Mouse (Mus musculus) neural tube, embryonic 13.5 days (tissue): ENCODE data around the gene Eloa. TPM values are rescaled to one million over a fixed set of nuclear protein-coding genes. Genes with fewer than 3 reads are reported as not detected.

ENCODE experiments used
- ATAC-seq: fragments of 200-750 bp; cut with Nextera tagmentation; 2 replicates; pipeline ENCODE4 v1.8.0; 2017; ENCODE audit warnings: low read depth, mild to moderate bottlenecking, moderate TSS enrichment, moderate library complexity
- H3K27ac ChIP-seq: fragments of 300-500 bp; sonication (generic); replicated peaks from 2 replicates; pipeline ENCODE4 v1.5.1; 2015; ENCODE audit warnings: moderate library complexity, mild to moderate bottlenecking, inconsistent platforms
- H3K27me3 ChIP-seq: fragments of 300-500 bp; sonication (generic); 2 replicates; pipeline ENCODE4 v1.6.1; 2015; ENCODE audit warnings: mild to moderate bottlenecking, inconsistent platforms
- H3K36me3 ChIP-seq: fragments of 300-500 bp; sonication (generic); 2 replicates; pipeline ENCODE4 v1.6.1; 2015; ENCODE audit warnings: mild to moderate bottlenecking, inconsistent platforms
- H3K4me1 ChIP-seq: fragments of 300-500 bp; sonication (generic); replicated peaks from 2 replicates; pipeline ENCODE4 v1.6.1; 2015; ENCODE audit warnings: inconsistent platforms
- H3K4me2 ChIP-seq: fragments of 300-500 bp; sonication (generic); 2 replicates; pipeline ENCODE4 v1.6.1; 2015; ENCODE audit warnings: inconsistent platforms, mild to moderate bottlenecking, moderate library complexity
- H3K4me3 ChIP-seq: fragments of 300-500 bp; sonication (generic); 2 replicates; pipeline ENCODE4 v1.5.1; 2015; ENCODE audit warnings: mild to moderate bottlenecking, inconsistent platforms
- H3K9ac ChIP-seq: fragments of 300-500 bp; sonication (generic); 2 replicates; pipeline ENCODE4 v1.6.1; 2015; ENCODE audit warnings: moderate library complexity, mild to moderate bottlenecking, inconsistent platforms
- H3K9me3 ChIP-seq: fragments of 300-500 bp; sonication (generic); 2 replicates; pipeline ENCODE4 v1.6.1; 2016; ENCODE audit warnings: inconsistent platforms
- WGBS: fragments of 180-500 bp; shearing (Covaris S2); methylation state at CpG from one replicate; pipeline ENCODE4 v1.1.7; 2015; 5-methylcytosine and 5-hydroxymethylcytosine counted together
- polyA plus RNA-seq: library from polyadenylated mRNA; unstranded; fragments of >200 nt; fragmentation: Nextera tagmentation; extraction: Ambion mirVana; gene quantifications from 2 replicates; pipeline ENCODE4 v1.2.1, GENCODE M21; 2015

Eloa gene
- polyA plus RNA-seq, 1 experiment from 2014 or later = 26.4 TPM

DNA sequence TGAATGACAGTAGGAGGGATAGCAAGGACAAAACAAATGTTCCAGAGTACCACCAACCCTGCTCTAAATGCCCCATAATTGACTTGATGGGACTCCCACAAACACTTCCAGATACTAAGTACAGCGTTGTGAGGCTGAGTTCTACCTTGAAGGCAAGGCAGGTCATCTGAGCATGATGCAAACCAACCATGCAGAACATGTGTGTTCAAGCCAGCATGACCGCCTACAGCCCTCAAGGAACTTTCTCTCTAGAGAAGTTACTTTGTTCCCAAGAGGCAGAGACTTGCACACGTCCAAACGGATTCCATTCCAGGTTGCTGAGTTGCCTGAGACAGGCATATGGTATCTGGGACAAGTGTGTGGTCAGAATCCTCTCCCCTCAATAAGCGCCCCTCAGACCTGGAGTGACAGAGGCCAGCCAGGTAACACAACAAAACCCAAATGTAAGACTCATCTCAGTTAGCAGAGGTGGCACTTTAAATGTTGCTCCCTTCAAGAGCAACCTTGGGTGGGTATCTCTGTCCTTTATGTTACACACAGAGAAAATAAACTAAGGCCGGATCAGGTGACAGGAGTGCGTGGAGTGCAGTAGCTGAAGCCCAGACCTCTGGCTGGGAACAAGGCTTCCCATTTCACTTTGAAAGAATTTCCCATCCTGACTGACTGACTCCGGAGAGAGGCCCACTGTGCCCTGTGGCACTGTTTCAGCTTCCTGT is 6.0 kb upstream of the Eloa start:
- H3K9me3 ChIP-seq = no peaks in the 10 kb centered on the region
- ATAC-seq = no peak

DNA sequence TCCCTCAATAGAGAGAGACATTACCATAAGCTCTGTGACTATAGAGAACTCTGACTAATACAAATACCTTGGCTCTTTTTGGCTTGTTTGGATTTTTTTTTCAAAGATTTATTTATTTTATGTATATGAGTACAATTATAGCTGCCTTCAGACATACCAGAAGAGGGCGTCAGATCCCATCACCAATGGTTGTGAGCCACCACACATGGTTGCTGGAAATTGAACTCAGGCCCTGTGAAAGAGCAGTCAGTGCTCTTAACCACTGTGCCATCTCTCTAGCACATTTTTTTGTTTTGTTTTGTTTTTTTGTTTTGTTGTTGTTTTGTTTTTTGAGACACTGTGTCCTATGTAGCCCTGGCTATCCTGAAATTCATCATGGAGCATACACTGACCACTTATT is 3.8 kb upstream of the Eloa start:
- no peak overlapping the region for H3K9ac ChIP-seq

More for the DNA sequence above, 6.0 kb upstream of the Eloa start:
- H3K36me3 ChIP-seq = no peaks in the 10 kb centered on the region
- H3K4me1 ChIP-seq = peaks cover 13% of the 10 kb centered on the region
- WGBS = 86% methylated on average over 8 of the region's 8 CpGs
- no peak overlapping the region for H3K4me3 ChIP-seq
- no peak overlapping the region for H3K9ac ChIP-seq
- no peak overlapping the region for H3K27ac ChIP-seq
- no peak overlapping the region for H3K4me2 ChIP-seq
- H3K27me3 ChIP-seq = no peaks in the 10 kb centered on the region

DNA sequence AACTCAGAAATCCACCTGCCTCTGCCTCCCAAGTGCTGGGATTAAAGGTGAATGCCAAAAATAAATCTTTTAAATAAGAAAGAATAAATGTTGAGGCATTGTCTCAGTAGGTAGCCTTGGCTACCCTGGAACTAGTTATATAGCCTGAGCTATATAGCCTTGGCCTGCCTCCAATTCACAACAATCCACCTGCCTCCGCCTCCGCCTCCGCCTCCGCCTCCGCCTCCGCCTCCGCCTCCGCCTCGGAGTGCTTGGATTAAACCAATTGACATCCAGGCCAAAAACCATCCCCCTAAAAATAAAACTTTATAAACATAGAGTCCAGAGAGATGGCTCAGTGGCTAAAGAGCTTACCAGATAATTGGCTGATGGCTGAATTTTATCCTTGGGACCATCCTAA is 1.4 kb upstream of the Eloa start:
- no peak for ATAC-seq
- no peak overlapping the region for H3K4me2 ChIP-seq
- H3K4me3 ChIP-seq = no peak overlapping the region
- WGBS = 95% methylated on average over 9 of the region's 9 CpGs
- peaks cover 22% of the 10 kb centered on the region for H3K4me1 ChIP-seq
- no peak overlapping the region for H3K27ac ChIP-seq
- H3K27me3 ChIP-seq = no peaks in the 10 kb centered on the region
- H3K36me3 ChIP-seq = no peaks in the 10 kb centered on the region
- H3K9me3 ChIP-seq = no peaks in the 10 kb centered on the region
- no peak overlapping the region for H3K9ac ChIP-seq

More for the DNA sequence above, 3.8 kb upstream of the Eloa start:
- Histone ChIP-seq H3K27ac (no peak overlapping the region), H3K27me3 (no peaks in the 10 kb centered on the region), H3K4me2 (no peak overlapping the region), H3K4me1 (peaks cover 6% of the 10 kb centered on the region), H3K36me3 (no peaks in the 10 kb centered on the region), H3K9me3 (no peaks in the 10 kb centered on the region), H3K4me3 (no peak overlapping the region)
- 74% methylated on average over 1 of the region's 1 CpGs for WGBS
- ATAC-seq = no peak

DNA sequence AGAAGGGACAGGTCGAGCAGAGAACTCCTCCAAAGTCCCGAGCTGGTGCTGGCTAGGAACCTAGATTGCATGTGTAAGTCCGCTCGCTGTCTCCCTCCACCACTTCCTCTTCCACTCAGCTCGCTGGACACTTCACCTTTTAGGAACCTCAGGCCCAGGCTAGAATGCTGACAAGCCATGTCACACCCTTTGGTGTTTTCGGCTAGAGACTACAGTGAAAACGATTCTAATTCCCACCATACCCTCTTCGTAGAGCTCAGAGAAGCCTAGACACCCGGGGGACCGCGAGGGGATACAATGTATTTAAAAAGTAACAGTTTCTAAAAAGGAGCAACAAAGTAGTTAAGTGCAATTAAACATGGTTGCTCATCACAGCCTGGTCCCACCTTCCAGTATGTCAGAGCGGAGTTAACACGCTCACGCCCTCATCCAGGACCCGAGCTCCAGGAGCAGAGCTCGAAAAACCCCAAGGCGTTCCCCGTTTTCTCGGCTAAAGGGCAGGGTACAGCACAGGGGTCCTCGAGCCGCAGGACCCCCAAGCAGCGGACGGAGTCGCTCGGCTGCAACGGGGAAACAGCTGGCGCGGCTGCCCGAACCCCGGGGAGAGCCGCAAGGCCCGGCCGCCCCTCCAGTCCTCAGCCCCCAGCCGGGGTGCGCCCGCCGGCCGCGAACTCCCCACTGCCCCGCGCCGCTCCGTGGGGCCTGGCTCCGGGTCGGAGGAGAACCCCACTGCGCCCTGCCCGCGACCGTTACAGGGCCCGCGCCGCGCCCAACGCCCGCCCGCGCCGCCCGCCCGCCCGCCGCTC is 617 bp downstream of the Eloa start:
- ATAC-seq = peak; percentile 83
- under 1% methylated on average over 47 of the region's 62 CpGs for WGBS
- Histone ChIP-seq H3K36me3 (no peaks in the 10 kb centered on the region), H3K4me3 (peak overlapping the region; percentile 99), H3K27ac (peak overlapping the region; percentile 90), H3K4me1 (peaks cover 22% of the 10 kb centered on the region), H3K27me3 (no peaks in the 10 kb centered on the region), H3K4me2 (peak overlapping the region; percentile 80), H3K9me3 (no peaks in the 10 kb centered on the region), H3K9ac (peak overlapping the region; percentile 98)

DNA sequence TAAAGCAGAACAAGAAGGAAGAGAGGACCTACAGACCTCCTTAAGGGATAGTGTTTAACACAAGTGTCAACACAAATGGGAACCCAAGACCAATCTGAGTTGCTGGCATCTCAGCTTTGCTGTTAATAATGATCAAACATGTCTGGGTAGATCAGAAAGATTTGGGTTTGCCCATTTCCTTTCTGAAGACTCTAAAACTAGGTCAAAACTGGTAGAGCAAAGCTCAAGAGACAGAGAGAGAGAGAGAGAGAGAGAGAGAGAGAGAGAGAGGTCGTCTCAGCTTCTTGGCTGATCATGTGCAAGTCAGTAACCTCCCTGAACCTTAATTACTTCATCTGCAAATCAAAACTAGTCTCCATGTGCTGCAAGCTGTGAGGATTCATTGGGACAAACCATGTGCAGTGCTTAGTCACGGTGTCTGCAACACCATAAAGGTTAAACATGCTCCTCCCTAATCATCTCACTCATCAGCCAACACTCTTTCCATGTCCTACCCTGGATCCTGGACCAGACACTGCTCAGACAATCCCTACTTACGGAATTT is 5.4 kb downstream of the Eloa start:
- peaks cover 28% of the 10 kb centered on the region for H3K36me3 ChIP-seq
- no peak overlapping the region for H3K9ac ChIP-seq
- no peaks in the 10 kb centered on the region for H3K9me3 ChIP-seq
- 80% methylated on average over 3 of the region's 3 CpGs for WGBS
- no peaks in the 10 kb centered on the region for H3K27me3 ChIP-seq
- peaks cover 22% of the 10 kb centered on the region for H3K4me1 ChIP-seq
- no peak overlapping the region for H3K4me3 ChIP-seq
- no peak overlapping the region for H3K4me2 ChIP-seq
- ATAC-seq = no peak
- no peak overlapping the region for H3K27ac ChIP-seq

DNA sequence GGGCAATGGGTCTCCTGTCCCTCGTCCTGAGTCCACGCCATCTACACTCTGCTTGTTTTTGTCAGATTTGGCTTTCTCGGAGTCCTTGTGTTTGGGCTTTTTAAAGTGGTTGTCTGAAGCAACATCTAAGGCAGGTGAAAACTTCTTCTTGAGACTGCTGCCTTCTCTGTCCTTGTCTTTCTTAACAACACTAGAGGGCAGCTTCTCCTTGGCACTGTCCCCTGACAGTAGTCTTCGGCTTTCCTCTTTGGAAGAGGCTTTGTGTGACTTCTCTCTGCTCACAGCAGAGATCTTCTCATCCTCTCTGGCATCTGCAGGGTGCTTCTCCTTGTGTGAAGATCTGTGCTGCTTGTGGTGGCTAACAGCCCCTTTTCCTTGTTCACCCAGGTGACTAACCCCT is 11.0 kb downstream of the Eloa start:
- Histone ChIP-seq H3K27me3 (no peaks in the 10 kb centered on the region), H3K27ac (no peak overlapping the region), H3K4me1 (no peaks in the 10 kb centered on the region), H3K4me2 (no peak overlapping the region), H3K36me3 (peaks cover 80% of the 10 kb centered on the region), H3K4me3 (no peak overlapping the region), H3K9ac (no peak overlapping the region), H3K9me3 (no peaks in the 10 kb centered on the region)
- WGBS = 89% methylated on average over 4 of the region's 4 CpGs
- no peak for ATAC-seq

DNA sequence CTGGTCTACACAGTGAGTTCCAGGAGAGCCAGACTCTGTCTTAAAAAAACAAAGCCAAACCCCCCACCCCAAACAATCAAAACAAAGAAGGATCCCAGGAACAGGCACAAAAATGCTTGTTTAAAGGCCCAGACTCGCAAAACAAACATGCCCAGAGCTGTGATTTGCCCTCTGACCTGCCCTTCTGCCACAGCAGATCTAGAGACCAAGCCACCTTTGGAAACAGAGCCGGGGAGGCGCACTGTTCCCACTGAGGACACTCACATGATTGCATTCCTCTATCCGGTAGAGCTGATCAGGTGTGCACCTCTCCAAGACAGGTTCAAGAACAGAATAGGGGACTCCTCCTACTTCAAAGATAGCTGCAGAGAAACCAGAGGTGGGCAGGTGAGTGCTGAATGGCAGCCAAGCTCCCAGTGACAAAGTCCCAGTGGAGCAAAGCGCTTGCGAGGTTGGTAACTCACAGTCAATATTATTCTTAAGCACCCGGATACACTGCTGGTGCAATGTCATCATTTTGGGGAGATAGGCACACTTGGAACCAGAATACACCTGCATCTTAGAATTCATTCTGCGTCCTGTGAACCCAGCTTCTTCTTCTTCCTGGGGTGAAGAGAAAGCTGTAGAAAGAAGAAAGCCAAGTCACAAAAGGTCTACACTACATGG is 12.6 kb downstream of the Eloa start:
- no peaks in the 10 kb centered on the region for H3K9me3 ChIP-seq
- no peaks in the 10 kb centered on the region for H3K4me1 ChIP-seq
- 89% methylated on average over 8 of the region's 8 CpGs for WGBS
- peaks cover 93% of the 10 kb centered on the region for H3K36me3 ChIP-seq
- H3K4me3 ChIP-seq = no peak overlapping the region
- no peak overlapping the region for H3K27ac ChIP-seq
- ATAC-seq = no peak
- H3K9ac ChIP-seq = no peak overlapping the region
- no peak overlapping the region for H3K4me2 ChIP-seq
- no peaks in the 10 kb centered on the region for H3K27me3 ChIP-seq

DNA sequence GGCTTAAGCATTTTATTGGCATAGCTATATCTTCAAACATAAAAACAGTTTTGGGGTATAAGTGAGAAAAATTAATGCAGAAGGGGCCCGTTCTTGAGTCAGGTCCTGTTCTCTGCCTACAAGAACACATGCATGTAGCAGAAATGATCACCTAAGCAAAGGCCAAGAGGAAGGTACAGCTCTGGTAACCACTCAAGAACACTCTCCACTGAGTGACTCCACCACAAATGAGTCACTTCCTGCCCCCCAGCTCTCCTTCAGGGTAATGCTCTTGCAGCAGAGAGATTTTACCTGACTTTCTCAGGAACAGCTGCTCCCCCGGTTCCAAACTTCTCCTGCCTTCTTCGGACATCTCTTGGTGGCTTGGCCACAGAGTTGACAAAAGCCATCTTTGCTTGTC is 14.7 kb downstream of the Eloa start:
- WGBS = 97% methylated on average over 3 of the region's 3 CpGs
- ATAC-seq = no peak
- no peaks in the 10 kb centered on the region for H3K27me3 ChIP-seq

DNA sequence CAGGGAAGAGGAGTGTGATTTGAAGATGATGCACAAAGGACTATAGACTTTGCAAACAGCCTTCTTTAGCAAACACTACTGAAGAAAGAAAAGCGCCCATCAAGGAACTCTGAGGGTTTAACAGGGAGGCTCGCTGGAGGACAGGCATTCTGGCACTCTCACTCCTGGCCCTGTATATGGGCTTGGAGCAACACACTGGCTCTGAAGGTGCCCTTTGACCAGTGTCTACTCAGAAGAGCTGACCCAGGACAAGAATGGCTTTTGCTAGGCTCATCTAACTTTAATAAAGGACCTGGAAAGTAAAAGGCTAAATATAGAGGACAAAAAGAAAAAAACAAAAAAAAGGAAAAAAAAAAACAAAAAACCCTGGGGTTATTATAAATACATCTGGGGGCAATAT is 16.6 kb downstream of the Eloa start:
- Histone ChIP-seq H3K27me3 (no peaks in the 10 kb centered on the region), H3K4me2 (no peak overlapping the region), H3K4me1 (no peaks in the 10 kb centered on the region), H3K9ac (no peak overlapping the region), H3K4me3 (no peak overlapping the region), H3K9me3 (no peaks in the 10 kb centered on the region), H3K36me3 (peaks cover 86% of the 10 kb centered on the region), H3K27ac (no peak overlapping the region)
- ATAC-seq = no peak
- WGBS = 87% methylated on average over 2 of the region's 2 CpGs

More for the DNA sequence above, 14.7 kb downstream of the Eloa start:
- H3K4me2 ChIP-seq = no peak overlapping the region
- no peaks in the 10 kb centered on the region for H3K4me1 ChIP-seq
- no peaks in the 10 kb centered on the region for H3K9me3 ChIP-seq
- H3K36me3 ChIP-seq = peaks cover 95% of the 10 kb centered on the region
- no peak overlapping the region for H3K4me3 ChIP-seq
- no peak overlapping the region for H3K9ac ChIP-seq
- H3K27ac ChIP-seq = no peak overlapping the region

DNA sequence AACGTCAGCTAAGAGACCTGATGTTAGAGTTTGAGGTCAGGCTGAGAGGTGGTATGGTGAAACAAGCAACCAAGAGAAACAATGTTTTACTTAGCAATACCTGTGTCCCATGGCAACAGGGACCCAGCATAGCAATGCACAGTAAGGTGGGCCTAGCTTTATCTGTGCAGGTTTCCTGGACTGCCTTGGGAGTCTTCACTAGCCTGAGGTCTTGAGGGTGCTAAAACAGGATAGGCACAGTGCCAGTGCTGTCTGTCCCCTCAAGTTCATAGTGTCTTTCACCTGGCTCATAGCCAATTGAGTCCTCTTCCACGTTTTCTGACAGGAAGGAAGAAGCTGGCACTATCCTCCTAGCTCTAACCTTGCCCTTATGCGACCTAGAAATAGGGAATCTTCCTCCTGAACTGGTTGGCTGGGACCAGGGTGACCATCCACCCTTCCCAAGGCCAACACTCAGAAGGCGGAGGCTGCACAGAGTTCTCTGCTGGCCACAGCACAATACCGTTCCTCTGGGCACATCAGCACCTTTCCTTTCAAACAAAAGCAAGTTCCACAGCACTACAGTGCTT is 17.4 kb downstream of the Eloa start:
- H3K4me3 ChIP-seq = no peak overlapping the region
- H3K27me3 ChIP-seq = no peaks in the 10 kb centered on the region
- no peak overlapping the region for H3K4me2 ChIP-seq
- 88% methylated on average over 5 of the region's 5 CpGs for WGBS
- H3K36me3 ChIP-seq = peaks cover 79% of the 10 kb centered on the region
- no peak overlapping the region for H3K9ac ChIP-seq
- H3K27ac ChIP-seq = no peak overlapping the region
- H3K4me1 ChIP-seq = no peaks in the 10 kb centered on the region
- H3K9me3 ChIP-seq = no peaks in the 10 kb centered on the region
- no peak for ATAC-seq

DNA sequence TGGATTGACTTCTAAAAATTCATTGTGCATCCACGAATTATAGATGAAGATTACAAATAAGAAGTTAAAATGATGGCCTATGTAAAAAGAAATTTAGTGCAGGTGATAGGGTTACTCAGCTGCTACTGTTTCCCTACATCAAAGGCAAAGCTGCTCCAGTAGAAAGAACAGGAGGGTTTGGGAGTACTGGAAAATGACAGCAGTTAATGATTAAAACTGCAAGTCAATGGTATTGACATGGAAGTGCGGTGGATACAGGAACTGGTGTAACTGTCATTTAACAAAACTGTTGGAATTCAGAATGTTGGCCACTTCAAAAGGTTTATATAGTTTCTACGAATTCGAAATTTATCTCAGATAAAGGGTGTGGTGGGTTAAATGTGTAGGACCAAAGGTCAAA is 26.4 kb downstream of the Eloa start:
- H3K27me3 ChIP-seq = no peaks in the 10 kb centered on the region
- no peak overlapping the region for H3K4me2 ChIP-seq
- no peak for ATAC-seq
- WGBS = 87% methylated on average over 4 of the region's 4 CpGs
- H3K4me3 ChIP-seq = no peak overlapping the region
- H3K27ac ChIP-seq = no peak overlapping the region
- 0 out of 2 replicates have a peak, but pooled peaks cover 10% of the 10 kb centered on the region for H3K9me3 ChIP-seq
- no peaks in the 10 kb centered on the region for H3K36me3 ChIP-seq
- no peak overlapping the region for H3K9ac ChIP-seq
- H3K4me1 ChIP-seq = no peaks in the 10 kb centered on the region

DNA sequence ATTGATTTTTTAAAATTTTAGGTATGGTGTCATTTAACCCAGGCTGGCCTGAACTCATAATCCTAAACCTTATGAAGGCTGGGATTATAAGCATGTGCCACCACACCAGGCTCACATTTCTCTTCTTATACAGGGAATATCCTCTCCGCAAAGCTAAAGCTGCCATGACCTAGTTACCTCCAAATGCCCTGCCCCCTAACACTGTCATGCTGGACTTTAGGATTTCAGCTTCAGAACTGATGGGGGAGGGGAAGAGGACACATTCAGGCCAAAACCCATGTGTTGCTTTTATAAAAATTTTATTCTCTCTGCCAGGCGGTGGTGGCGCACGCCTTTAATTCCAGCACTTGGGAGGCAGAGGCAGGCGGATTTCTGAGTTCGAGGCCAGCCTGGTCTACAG is 27.6 kb downstream of the Eloa start:
- H3K27ac ChIP-seq = no peak overlapping the region
- no peak overlapping the region for H3K4me3 ChIP-seq
- H3K36me3 ChIP-seq = no peaks in the 10 kb centered on the region
- no peak overlapping the region for H3K4me2 ChIP-seq
- H3K9ac ChIP-seq = no peak overlapping the region
- no peak for ATAC-seq
- H3K4me1 ChIP-seq = no peaks in the 10 kb centered on the region
- 0 out of 2 replicates have a peak, but pooled peaks cover 10% of the 10 kb centered on the region for H3K9me3 ChIP-seq
- WGBS = 97% methylated on average over 6 of the region's 6 CpGs
- no peaks in the 10 kb centered on the region for H3K27me3 ChIP-seq
